Mouse (Mus musculus) embryo, embryonic 11 days (tissue): ENCODE results near the gene Ccdc93.

Experiments
- DNase-seq: peaks from one replicate; pipeline ENCODE4 v3.0.0-alpha.2; 2015

Ccdc93 gene

GRCm38 (mm10) chr1:121527600-121528398, 97.0 kb downstream of the Ccdc93 start:
- peak; percentile 21 for DNase-seq

- DNase-seq: peak; percentile 82
Measured at GRCm38 (mm10) chr1:121528399-121528720, 97.5 kb downstream of the Ccdc93 start, which contains the start of gene Htr5b. Htr5b (minus strand) TSS chr1:121528465.

- no peak for DNase-seq
Measured at GRCm38 (mm10) chr1:121529286-121529685, 98.4 kb downstream of the Ccdc93 start.

- no peak for DNase-seq
Measured at GRCm38 (mm10) chr1:121531439-121531838, 100.6 kb downstream of the Ccdc93 start.

GRCm38 (mm10) chr1:121540361-121540760, 109.5 kb downstream of the Ccdc93 start:
- no peak for DNase-seq

- DNase-seq: no peak
Measured at GRCm38 (mm10) chr1:121546844-121547243, 116.0 kb downstream of the Ccdc93 start.

GRCm38 (mm10) chr1:121548667-121549066, 117.8 kb downstream of the Ccdc93 start:
- no peak for DNase-seq

GRCm38 (mm10) chr1:121549456-121549855, 118.6 kb downstream of the Ccdc93 start:
- DNase-seq: peak; percentile 22

GRCm38 (mm10) chr1:121550801-121551456, 120.1 kb downstream of the Ccdc93 start:
- DNase-seq: no peak

- no peak for DNase-seq
Measured at GRCm38 (mm10) chr1:121551457-121551835, 120.6 kb downstream of the Ccdc93 start.
